Mouse (Mus musculus): ENCODE data around the gene Mrpl28.

GRCm38 (mm10) chr17:26123267-26123684 is at the start of gene Mrpl28:
- TF ChIP-seq CTCF (IDR thresholded peaks at IDR 0.05 in 2 of 3, conservative IDR thresholded peaks at IDR 0.05 in 1 of 3; ENCODE audit: control insufficient read depth in 1 of 3, insufficient read depth in 1 of 3, low read depth in 2 of 3, low read length in 3 of 3, poor library complexity in 1 of 3, severe bottlenecking in 1 of 3): no peak
- peak; percentile 52; the same call in 1 of the 2 replicates for TF ChIP-seq E2F4 (IDR thresholded peaks at IDR 0.05; ENCODE audit: borderline replicate concordance, low read depth, low read length)
- peak; percentile 92 for TF ChIP-seq SIN3A (IDR thresholded peaks at IDR 0.05; ENCODE audit: low read length)
- TF ChIP-seq NELFE (IDR thresholded peaks at IDR 0.05; ENCODE audit: low read depth, low read length): peak; percentile 98
- no peak for TF ChIP-seq MAFK (IDR thresholded peaks at IDR 0.05; ENCODE audit: borderline replicate concordance, low read depth, low read length)
